Mouse (Mus musculus) gastrocnemius, postnatal 4 days (tissue): Measurements from ENCODE around the gene Shld2. TPM values are rescaled to one million over a fixed set of nuclear protein-coding genes. Genes with fewer than 3 reads are reported as not detected.
"Not testable (repeated sequence)": the region's sequence is repeated elsewhere in the genome, so short reads cannot be mapped to it uniquely, and the experiment has no call there.

Source experiments
- DNase-seq, 2 experiments: peaks; one replicate each; pipeline ENCODE4 v3.0.0; 2021 to 2022; ENCODE audit warnings: low spot score in 2 of 2, mixed read lengths in 2 of 2
- total RNA-seq, 2 experiments: library from RNA; stranded (reverse); gene quantifications; 2 replicates each; pipeline ENCODE4 v1.2.3; 2021

The Shld2 gene
- total RNA-seq, 2 experiments from 2014 or later = 9.2 to 13.0 TPM

GRCm38 (mm10) chr14:34323576-34324085, 13.3 kb upstream of the Shld2 start:
- DNase-seq = no peak

GRCm38 (mm10) chr14:34318113-34318512, 7.8 kb upstream of the Shld2 start:
- DNase-seq = no peak

GRCm38 (mm10) chr14:34317431-34317830, 7.1 kb upstream of the Shld2 start:
- DNase-seq = no peak

- no peak for DNase-seq
Measured at GRCm38 (mm10) chr14:34316346-34316745, 6.1 kb upstream of the Shld2 start.

- no peak for DNase-seq
Measured at GRCm38 (mm10) chr14:34314796-34315195, 4.5 kb upstream of the Shld2 start.

GRCm38 (mm10) chr14:34314383-34314782, 4.1 kb upstream of the Shld2 start:
- DNase-seq = not testable (repeated sequence)

GRCm38 (mm10) chr14:34313612-34314011, 3.3 kb upstream of the Shld2 start:
- no peak for DNase-seq

- DNase-seq = no peak
Measured at GRCm38 (mm10) chr14:34312339-34313048, 2.2 kb upstream of the Shld2 start.

- DNase-seq = no peak
Measured at GRCm38 (mm10) chr14:34311691-34312090, 1.4 kb upstream of the Shld2 start.

- DNase-seq = peak; percentile 54 to 60
Measured at GRCm38 (mm10) chr14:34311021-34311631, 833 bp upstream of the Shld2 start.

- no peak for DNase-seq
Measured at GRCm38 (mm10) chr14:34309907-34310233, 423 bp downstream of the Shld2 start.

- DNase-seq = no peak
Measured at GRCm38 (mm10) chr14:34309266-34309665, 1.0 kb downstream of the Shld2 start.

- no peak for DNase-seq
Measured at GRCm38 (mm10) chr14:34303265-34303680, 7.0 kb downstream of the Shld2 start.

GRCm38 (mm10) chr14:34302681-34303242, 7.5 kb downstream of the Shld2 start:
- no peak for DNase-seq

GRCm38 (mm10) chr14:34298871-34299700, 11.2 kb downstream of the Shld2 start:
- no peak for DNase-seq

GRCm38 (mm10) chr14:34297634-34298033, 12.7 kb downstream of the Shld2 start:
- DNase-seq = no peak

GRCm38 (mm10) chr14:34297038-34297437, 13.3 kb downstream of the Shld2 start:
- no peak for DNase-seq

- DNase-seq = no peak
Measured at GRCm38 (mm10) chr14:34296350-34296749, 13.9 kb downstream of the Shld2 start.

- no peak for DNase-seq
Measured at GRCm38 (mm10) chr14:34293641-34294040, 16.7 kb downstream of the Shld2 start.

GRCm38 (mm10) chr14:34290229-34290628, 20.1 kb downstream of the Shld2 start:
- DNase-seq = no peak

GRCm38 (mm10) chr14:34289259-34290015, 20.9 kb downstream of the Shld2 start:
- DNase-seq = no peak
